Mouse (Mus musculus) stomach, embryonic 15.5 days (tissue): ENCODE data around the gene Gprc5c. TPM values are rescaled to one million over a fixed set of nuclear protein-coding genes. Genes with fewer than 3 reads are reported as not detected.
"Not testable (repeated sequence)": the region's sequence is repeated elsewhere in the genome, so short reads cannot be mapped to it uniquely, and the experiment has no call there.

Experiments
- ATAC-seq: fragments of 200-750 bp; cut with Nextera tagmentation; 2 replicates; pipeline ENCODE4 v1.8.0; 2017; ENCODE audit warnings: low read depth, moderate number of reproducible peaks, moderate TSS enrichment; ENCODE audit not compliant: insufficient read depth, low FRiP score
- H3K27ac ChIP-seq: fragments of 300-500 bp; sonication (generic); 2 replicates; pipeline ENCODE4 v1.5.1; 2015; ENCODE audit warnings: mild to moderate bottlenecking, inconsistent platforms
- H3K27me3 ChIP-seq: fragments of 300-500 bp; sonication (generic); replicated peaks from 2 replicates; pipeline ENCODE4 v1.6.1; 2015; ENCODE audit warnings: inconsistent platforms
- H3K36me3 ChIP-seq: fragments of 300-500 bp; sonication (generic); 2 replicates; pipeline ENCODE4 v1.6.1; 2015; ENCODE audit warnings: inconsistent platforms
- H3K4me1 ChIP-seq: fragments of 300-500 bp; sonication (generic); 2 replicates; pipeline ENCODE4 v1.6.1; 2015; ENCODE audit warnings: inconsistent platforms
- H3K4me2 ChIP-seq: fragments of 300-500 bp; sonication (generic); 2 replicates; pipeline ENCODE4 v1.6.1; 2015; ENCODE audit warnings: mild to moderate bottlenecking, inconsistent platforms
- H3K4me3 ChIP-seq: fragments of 300-500 bp; sonication (generic); replicated peaks from 2 replicates; pipeline ENCODE4 v1.5.1; 2015; ENCODE audit warnings: inconsistent platforms
- H3K9ac ChIP-seq: fragments of 300-500 bp; sonication (generic); 2 replicates; pipeline ENCODE4 v1.6.1; 2015; ENCODE audit warnings: inconsistent platforms
- H3K9me3 ChIP-seq: fragments of 300-500 bp; sonication (generic); 2 replicates; pipeline ENCODE4 v1.6.1; 2016; ENCODE audit warnings: inconsistent platforms
- WGBS: fragments of 180-500 bp; shearing (Covaris S2); methylation state at CpG from one replicate; pipeline ENCODE4 v1.1.7; 2015; 5-methylcytosine and 5-hydroxymethylcytosine counted together
- polyA plus RNA-seq: library from polyadenylated mRNA; unstranded; fragments of >200 nt; fragmentation: Nextera tagmentation; extraction: Ambion mirVana; gene quantifications from 2 replicates; pipeline ENCODE4 v1.2.1, GENCODE M21; 2015

Gene Gprc5c
- polyA plus RNA-seq, 1 experiment from 2014 or later, result 27.4 TPM

DNA sequence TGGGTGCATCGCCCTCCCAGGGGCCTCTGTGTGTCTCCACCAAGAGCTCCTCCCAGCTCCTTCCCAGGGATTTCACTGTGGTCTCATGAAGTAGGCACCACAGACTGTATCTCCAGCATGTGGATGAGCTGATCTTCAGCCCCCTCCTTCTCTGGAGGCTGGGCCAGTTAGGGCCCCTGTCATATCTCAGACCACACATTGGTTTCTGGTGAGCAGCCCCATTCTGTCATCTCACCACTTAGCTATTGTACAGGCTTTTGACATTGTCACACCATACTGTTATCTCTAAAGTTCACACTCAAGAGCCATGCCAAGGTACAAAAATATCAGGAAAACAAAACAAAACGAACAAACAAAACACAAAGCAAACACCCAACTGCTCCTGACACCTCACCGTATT lies 45.1 kb downstream of the Gprc5c start:
- H3K4me3 ChIP-seq, result no peak overlapping the region
- no peak overlapping the region for H3K27ac ChIP-seq
- ATAC-seq, result no peak
- H3K27me3 ChIP-seq, result no peaks in the 10 kb centered on the region
- H3K4me2 ChIP-seq, result no peak overlapping the region
- H3K4me1 ChIP-seq, result no peaks in the 10 kb centered on the region
- no peak overlapping the region for H3K9ac ChIP-seq
- H3K9me3 ChIP-seq, result no peaks in the 10 kb centered on the region
- 78% methylated on average over 3 of the region's 3 CpGs for WGBS
- H3K36me3 ChIP-seq, result no peaks in the 10 kb centered on the region

DNA sequence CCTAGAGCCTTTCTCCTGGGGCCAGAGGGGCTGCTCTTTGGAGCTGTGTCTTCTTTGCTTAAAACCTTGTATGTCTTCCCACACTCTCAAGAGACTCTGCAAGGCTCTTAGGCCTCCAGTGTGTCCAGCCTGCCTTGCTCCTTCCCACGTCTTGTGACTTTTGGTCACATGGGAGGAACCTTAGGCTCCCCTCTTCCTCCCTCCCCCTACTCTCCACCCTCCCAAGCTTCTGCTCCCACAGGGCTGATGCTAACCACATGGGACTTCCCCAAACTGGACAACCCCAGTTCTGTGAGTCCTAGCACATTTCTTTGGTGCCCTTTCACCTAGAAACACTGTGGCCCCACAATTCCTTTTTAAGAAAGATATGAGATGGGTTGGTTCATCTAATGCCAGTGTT lies 47.1 kb downstream of the Gprc5c start:
- no peaks in the 10 kb centered on the region for H3K4me1 ChIP-seq
- H3K4me3 ChIP-seq, result no peak overlapping the region
- ATAC-seq, result no peak; the same call in 1 of the 2 replicates
- WGBS, result 43% methylated on average over 1 of the region's 1 CpGs
- H3K27ac ChIP-seq, result no peak overlapping the region
- H3K9ac ChIP-seq, result no peak overlapping the region
- H3K27me3 ChIP-seq, result no peaks in the 10 kb centered on the region
- H3K36me3 ChIP-seq, result no peaks in the 10 kb centered on the region
- H3K4me2 ChIP-seq, result no peak overlapping the region
- no peaks in the 10 kb centered on the region for H3K9me3 ChIP-seq

GRCm38 (mm10) chr11:114903224-114903623 lies 52.3 kb downstream of the Gprc5c start:
- Histone ChIP-seq H3K27me3 (no peaks in the 10 kb centered on the region), H3K27ac (no peak overlapping the region), H3K4me1 (no peaks in the 10 kb centered on the region), H3K9ac (no peak overlapping the region), H3K36me3 (no peaks in the 10 kb centered on the region), H3K4me2 (no peak overlapping the region), H3K9me3 (no peaks in the 10 kb centered on the region), H3K4me3 (no peak overlapping the region)
- 88% methylated on average over 4 of the region's 4 CpGs for WGBS
- ATAC-seq, result no peak

GRCm38 (mm10) chr11:114907567-114907966 lies 56.6 kb downstream of the Gprc5c start:
- Histone ChIP-seq H3K27ac (no peak overlapping the region), H3K9ac (no peak overlapping the region), H3K9me3 (no peaks in the 10 kb centered on the region), H3K4me2 (no peak overlapping the region), H3K4me1 (no peaks in the 10 kb centered on the region), H3K27me3 (no peaks in the 10 kb centered on the region), H3K4me3 (no peak overlapping the region), H3K36me3 (no peaks in the 10 kb centered on the region)
- no peak for ATAC-seq
- WGBS, result 76% methylated on average over 4 of the region's 4 CpGs

DNA sequence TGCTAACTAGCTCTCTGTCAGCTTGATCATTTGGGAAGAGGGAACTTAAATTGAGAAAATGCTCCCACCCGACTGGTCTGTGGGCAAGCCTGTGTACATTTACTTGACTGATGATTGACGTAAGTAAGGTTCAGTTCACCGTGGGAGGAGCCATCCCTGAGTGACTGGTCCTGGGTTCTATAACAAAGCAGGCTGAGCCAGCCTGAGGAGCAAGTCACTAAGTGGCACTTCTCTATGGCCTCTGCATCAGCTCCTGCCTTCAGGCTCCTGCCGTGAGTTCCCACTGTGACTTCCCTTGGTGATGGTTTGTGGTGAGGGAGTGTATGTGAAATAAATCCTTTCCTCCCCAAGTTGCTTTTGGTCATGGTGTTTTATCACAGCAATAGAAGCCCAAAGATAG lies 57.1 kb downstream of the Gprc5c start:
- no peaks in the 10 kb centered on the region for H3K36me3 ChIP-seq
- no peak for ATAC-seq
- H3K9ac ChIP-seq, result no peak overlapping the region
- 47% methylated on average over 4 of the region's 4 CpGs for WGBS
- H3K4me2 ChIP-seq, result no peak overlapping the region
- H3K27me3 ChIP-seq, result no peaks in the 10 kb centered on the region
- no peaks in the 10 kb centered on the region for H3K4me1 ChIP-seq
- no peak overlapping the region for H3K27ac ChIP-seq
- H3K4me3 ChIP-seq, result no peak overlapping the region
- no peaks in the 10 kb centered on the region for H3K9me3 ChIP-seq

DNA sequence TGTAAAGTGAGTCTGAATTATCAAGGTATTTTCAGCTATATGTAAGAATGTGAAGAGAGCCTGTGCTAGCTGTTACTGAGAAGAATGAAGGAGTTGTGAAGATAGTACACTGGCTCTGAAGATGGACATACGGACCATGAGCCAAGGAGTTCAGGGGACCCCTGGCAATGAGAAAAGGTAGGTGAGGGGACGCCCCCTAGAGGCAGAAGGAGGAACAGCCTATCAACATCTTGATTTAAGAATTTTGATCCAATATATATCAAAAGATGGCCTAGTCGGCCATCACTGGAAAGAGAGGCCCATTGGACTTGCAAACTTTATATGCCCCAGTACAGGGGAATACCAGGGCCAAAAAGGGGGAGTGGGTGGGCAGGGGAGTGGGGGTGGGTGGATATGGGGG lies 58.6 kb downstream of the Gprc5c start:
- H3K9ac ChIP-seq, H3K4me1 ChIP-seq, H3K27ac ChIP-seq, H3K27me3 ChIP-seq, H3K4me3 ChIP-seq, H3K9me3 ChIP-seq, H3K36me3 ChIP-seq, ATAC-seq, H3K4me2 ChIP-seq: not testable (repeated sequence)
- 36% methylated on average over 3 of the region's 3 CpGs for WGBS

DNA sequence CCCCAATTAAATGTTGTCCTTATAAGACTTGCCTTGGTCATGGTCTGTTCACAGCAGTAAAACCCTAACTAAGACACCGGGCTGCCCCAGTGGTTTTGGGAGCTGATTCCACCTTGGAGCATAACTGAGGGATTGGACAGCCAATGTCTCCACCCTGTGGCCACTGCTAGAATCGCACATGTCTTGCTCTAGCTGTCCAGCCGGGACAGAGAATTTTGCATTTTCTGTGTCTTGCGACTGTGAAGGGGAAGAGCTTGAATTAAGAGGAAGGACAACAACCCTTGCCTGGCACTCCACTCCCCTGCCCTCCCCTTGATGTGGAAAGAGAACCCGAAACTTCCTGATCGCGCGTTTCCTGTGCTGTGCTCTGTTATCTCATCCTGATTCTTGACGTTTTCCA lies 61.9 kb downstream of the Gprc5c start:
- Histone ChIP-seq H3K27me3 (no peaks in the 10 kb centered on the region), H3K4me1 (no peaks in the 10 kb centered on the region), H3K27ac (no peak overlapping the region), H3K4me3 (no peak overlapping the region), H3K36me3 (no peaks in the 10 kb centered on the region), H3K9me3 (no peaks in the 10 kb centered on the region), H3K9ac (no peak overlapping the region), H3K4me2 (no peak overlapping the region)
- ATAC-seq, result no peak
- 16% methylated on average over 9 of the region's 9 CpGs for WGBS

DNA sequence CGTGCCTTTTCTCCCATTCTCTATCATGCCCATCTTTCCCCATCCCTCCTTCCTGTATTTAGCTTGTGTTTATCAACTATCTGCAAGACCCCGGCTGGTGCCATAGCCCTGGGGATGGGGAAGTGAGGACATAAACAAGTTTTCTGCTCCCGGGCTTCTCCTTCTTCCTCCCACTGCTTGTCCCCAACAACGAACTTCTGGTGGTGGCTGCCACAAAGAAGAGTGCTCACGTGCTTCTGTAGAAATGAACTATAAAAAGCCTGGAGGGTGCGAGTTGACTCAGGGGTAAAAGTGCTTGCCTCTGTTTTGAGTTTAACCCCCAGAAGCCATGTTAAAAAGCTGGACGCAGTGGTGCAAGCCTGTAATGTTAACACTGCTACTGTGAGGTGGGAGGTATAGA lies 64.0 kb downstream of the Gprc5c start:
- Histone ChIP-seq H3K27me3 (no peaks in the 10 kb centered on the region), H3K36me3 (no peaks in the 10 kb centered on the region)

GRCm38 (mm10) chr11:114917120-114917519 lies 66.2 kb downstream of the Gprc5c start:
- ATAC-seq, result no peak
- Histone ChIP-seq H3K4me2 (no peak overlapping the region), H3K4me1 (no peaks in the 10 kb centered on the region), H3K9ac (no peak overlapping the region), H3K4me3 (no peak overlapping the region), H3K36me3 (no peaks in the 10 kb centered on the region), H3K27me3 (no peaks in the 10 kb centered on the region), H3K9me3 (no peaks in the 10 kb centered on the region), H3K27ac (no peak overlapping the region)
- WGBS, result 73% methylated on average over 6 of the region's 6 CpGs

More for the DNA sequence above, 64.0 kb downstream of the Gprc5c start:
- 28% methylated on average over 7 of the region's 7 CpGs for WGBS
- no peaks in the 10 kb centered on the region for H3K9me3 ChIP-seq
- H3K4me1 ChIP-seq, result no peaks in the 10 kb centered on the region
- no peak for ATAC-seq
- H3K27ac ChIP-seq, result no peak overlapping the region
- H3K9ac ChIP-seq, result no peak overlapping the region
- H3K4me2 ChIP-seq, result no peak overlapping the region
- H3K4me3 ChIP-seq, result no peak overlapping the region

Other genes starting within 250 kb of the Gprc5c start
- gene Rpl38, start 182.6 kb upstream of the Gprc5c start, polyA plus RNA-seq, result 920 and 985 TPM in 2 replicates
- gene Ttyh2, start 175.7 kb upstream of the Gprc5c start, polyA plus RNA-seq, result 15.5 and 17.9 TPM in 2 replicates
- gene Dnaic2, start 123.7 kb upstream of the Gprc5c start, polyA plus RNA-seq, result 0.54 and 0.62 TPM in 2 replicates
- gene Kif19a, start 85.8 kb upstream of the Gprc5c start, polyA plus RNA-seq, result 0.58 and 1.1 TPM in 2 replicates
- gene Btbd17, start 55.2 kb upstream of the Gprc5c start, polyA plus RNA-seq, result 1.6 and 3.8 TPM in 2 replicates
- gene Gpr142, start 52.2 kb upstream of the Gprc5c start, polyA plus RNA-seq, result 0.54 and 0.58 TPM in 2 replicates
- 1.9 and 2.2 TPM in 2 replicates for gene Cd300a, start 38.9 kb downstream of the Gprc5c start, polyA plus RNA-seq
- 0.68 and 1.1 TPM in 2 replicates for gene Cd300lb, start 83.2 kb downstream of the Gprc5c start, polyA plus RNA-seq
- gene Cd300c, start 118.0 kb downstream of the Gprc5c start, polyA plus RNA-seq, result not detected in 2 replicates
- 0.45 and 0.48 TPM in 2 replicates for gene Cd300ld, start 138.8 kb downstream of the Gprc5c start, polyA plus RNA-seq
- gene Cd300c2, start 150.7 kb downstream of the Gprc5c start, polyA plus RNA-seq, result 3.3 and 3.6 TPM in 2 replicates
- not detected in 2 replicates for gene Cd300ld2, start 165.0 kb downstream of the Gprc5c start, polyA plus RNA-seq
- not detected in 2 replicates for gene Cd300ld4, start 175.9 kb downstream of the Gprc5c start, polyA plus RNA-seq
- gene Cd300ld5, start 186.6 kb downstream of the Gprc5c start, polyA plus RNA-seq, result not detected in 2 replicates
- gene Cd300ld3, start 197.3 kb downstream of the Gprc5c start, polyA plus RNA-seq, result not detected in 2 replicates
- 0.10 and 0.15 TPM in 2 replicates for gene Cd300e, start 211.0 kb downstream of the Gprc5c start, polyA plus RNA-seq
- 2.6 and 3.1 TPM in 2 replicates for gene Rab37, start 240.3 kb downstream of the Gprc5c start, polyA plus RNA-seq